Mouse (Mus musculus) erythroid progenitor cell, adult 5-6 weeks (primary cell): ENCODE results near the gene Atp1b1. TPM values are rescaled to one million over a fixed set of nuclear protein-coding genes. Genes with fewer than 3 reads are reported as not detected.

Experiments
- ATAC-seq: replicated peaks from 2 replicates; pipeline ENCODE4 v1.8.0; 2016; ENCODE audit warnings: moderate number of reproducible peaks, mild to moderate bottlenecking, moderate TSS enrichment, inconsistent platforms; ENCODE audit not compliant: poor library complexity, low FRiP score, severe bottlenecking
- total RNA-seq, 2 experiments: library from RNA; stranded (forward) in 1 of 2; stranded (reverse) in 1 of 2; fragments of 150-400 nt in 1 of 2; fragments of 186-747, 209-891 nt in 1 of 2; gene quantifications; 2 replicates each; pipeline versions ENCODE4 v1.2.3 to v1.2.4; 2015 to 2017; ENCODE audit warnings: low replicate concordance in 2 of 2

Atp1b1 gene
- total RNA-seq, 2 experiments from 2014 or later = 30.4 to 41.5 TPM

DNA sequence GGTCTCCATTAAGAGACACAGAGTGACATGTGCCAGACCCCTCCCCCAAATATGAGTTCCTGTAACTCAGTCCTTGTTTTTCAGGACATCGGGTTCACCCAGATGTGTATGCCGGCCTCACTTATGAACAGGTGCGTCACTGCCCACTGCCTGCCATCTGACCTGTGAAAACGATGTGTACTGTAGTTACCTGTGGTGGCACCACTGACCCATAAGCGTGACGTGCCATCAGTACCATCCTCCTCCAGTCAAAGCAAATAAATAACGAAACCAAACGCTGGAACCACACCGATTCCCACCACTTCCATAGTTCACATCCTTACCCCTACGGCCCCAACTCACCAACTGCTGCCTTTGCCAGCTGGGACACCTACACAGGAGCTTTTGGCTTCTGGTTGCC lies 11.6 kb downstream of the Atp1b1 start:
- ATAC-seq = no peak

DNA sequence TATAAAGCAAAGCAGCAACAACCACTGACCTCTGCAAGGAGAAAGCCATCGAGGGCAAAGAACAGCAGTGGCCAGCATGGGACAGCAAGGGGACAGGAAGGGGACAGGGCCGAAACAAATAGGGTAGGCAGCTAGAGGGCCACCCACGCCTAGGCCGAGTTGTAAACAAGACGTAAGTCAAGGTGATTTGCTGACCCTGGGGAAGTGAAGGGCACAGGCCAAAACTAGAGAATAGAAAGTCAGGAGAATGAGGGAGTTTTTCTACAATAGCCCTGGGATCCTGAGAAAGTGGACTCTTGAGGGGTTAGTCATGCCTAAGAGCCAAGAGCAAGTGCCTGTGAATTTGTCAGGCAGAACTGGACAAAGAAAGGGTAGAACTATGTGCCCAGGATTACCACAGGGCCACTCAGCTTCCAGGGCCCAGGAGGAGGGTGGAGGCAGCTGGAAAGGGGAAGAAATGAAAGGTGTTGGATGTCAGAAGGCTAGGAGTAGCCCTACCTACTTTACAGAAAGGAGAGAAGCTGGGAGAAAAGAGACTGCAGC lies 12.5 kb downstream of the Atp1b1 start:
- no peak for ATAC-seq

- ATAC-seq = no peak
Measured at GRCm38 (mm10) chr1:164441408-164441974, 16.7 kb downstream of the Atp1b1 start.

- no peak for ATAC-seq
Measured at GRCm38 (mm10) chr1:164440708-164441407, 17.3 kb downstream of the Atp1b1 start.

DNA sequence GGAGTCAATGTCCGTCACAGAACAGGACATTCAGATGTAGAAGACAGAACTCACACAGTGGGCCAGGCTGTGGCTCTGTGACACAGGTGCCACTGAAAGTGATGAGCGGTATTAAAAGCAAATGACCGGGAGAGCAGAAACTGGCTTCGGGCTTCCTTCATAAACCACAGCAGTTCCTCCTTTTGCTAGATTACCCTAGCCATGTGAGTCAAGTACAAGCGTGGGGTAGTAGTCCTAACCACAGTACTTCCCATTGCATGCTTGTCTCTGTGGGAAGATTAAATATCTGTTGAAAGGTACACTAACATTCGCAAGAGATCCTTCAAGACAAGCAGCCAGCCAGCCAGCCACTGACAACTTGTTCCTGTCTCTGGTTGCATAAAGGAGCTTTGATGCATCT lies 17.9 kb downstream of the Atp1b1 start:
- ATAC-seq = no peak

GRCm38 (mm10) chr1:164436749-164437148 lies 21.4 kb downstream of the Atp1b1 start:
- ATAC-seq = no peak

GRCm38 (mm10) chr1:164434049-164434448 lies 24.1 kb downstream of the Atp1b1 start:
- no peak for ATAC-seq

DNA sequence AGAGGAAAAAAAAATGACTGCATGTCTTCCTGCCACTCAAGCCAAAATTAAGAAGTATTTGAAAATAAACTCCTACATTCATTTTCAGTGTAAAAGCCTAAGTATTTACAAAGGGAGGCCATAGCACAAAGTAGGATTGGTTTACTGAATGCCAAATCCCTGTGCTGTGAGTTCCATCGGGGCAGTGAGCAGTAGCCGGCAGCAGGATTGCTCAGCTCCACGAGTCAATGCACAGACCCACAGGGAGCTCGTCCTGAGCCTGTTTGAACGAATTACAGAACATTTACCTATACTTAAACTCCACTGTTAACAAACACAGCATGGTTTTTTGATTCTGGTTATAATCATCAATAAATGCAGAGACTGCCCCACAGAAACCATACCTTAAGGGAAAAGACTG lies 25.5 kb downstream of the Atp1b1 start:
- no peak for ATAC-seq

GRCm38 (mm10) chr1:164428644-164429043 lies 29.5 kb downstream of the Atp1b1 start:
- ATAC-seq = no peak

- no peak for ATAC-seq
Measured at GRCm38 (mm10) chr1:164427777-164428176, 30.4 kb downstream of the Atp1b1 start.

- ATAC-seq = no peak
Measured at GRCm38 (mm10) chr1:164426227-164426626, 31.9 kb downstream of the Atp1b1 start.

DNA sequence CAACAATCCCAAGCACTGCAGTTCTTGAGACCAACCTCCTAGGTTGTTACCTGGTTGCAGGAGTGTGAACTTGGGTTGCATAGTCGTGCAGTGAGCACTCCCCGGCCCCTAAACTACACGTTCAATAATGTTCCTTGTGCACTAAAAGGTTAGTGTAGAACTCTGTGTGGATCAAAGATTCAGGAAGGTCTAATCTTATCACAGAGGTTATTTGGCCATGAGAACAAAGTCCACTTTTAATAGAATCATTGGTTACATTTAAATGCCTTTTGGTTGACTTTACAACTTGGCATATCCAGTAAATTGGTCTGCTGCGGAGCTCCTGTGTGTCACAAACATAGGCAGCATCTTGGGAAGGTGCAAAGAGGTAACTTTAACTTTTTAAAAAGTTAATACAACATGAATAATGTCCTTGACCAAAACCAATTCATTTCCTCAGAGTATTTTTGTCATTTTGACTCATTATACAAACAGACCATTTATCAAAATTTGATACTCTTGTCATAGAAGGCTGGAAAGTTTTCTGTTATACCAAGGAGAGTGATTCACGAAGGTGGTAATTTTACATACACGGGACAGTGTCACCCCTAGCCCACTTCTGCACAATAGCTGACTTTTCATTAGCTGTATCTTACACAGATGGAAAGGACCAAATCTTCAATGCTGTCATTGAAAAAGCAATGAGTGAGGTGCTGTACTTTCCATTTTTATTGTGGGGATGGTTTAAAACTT lies 37.4 kb downstream of the Atp1b1 start:
- ATAC-seq = no peak

DNA sequence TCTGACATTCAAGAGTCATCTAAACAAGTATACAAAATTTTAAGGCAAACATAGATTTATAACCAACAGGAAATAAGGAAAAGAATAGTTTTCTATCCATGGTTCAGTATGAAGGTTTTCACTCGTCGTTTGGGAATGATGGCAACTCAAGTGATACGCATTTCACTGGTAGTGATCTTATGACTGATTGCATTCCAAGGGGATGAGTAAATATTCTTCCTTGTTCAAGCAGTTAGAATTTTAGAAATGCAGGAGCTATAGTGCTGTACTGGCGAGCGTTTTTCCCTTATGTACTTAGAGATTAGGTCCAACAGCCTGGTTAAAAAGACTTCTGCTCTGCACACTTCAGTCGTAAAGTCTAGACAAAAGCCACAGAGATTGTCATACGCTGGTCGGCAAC lies 38.8 kb downstream of the Atp1b1 start:
- no peak for ATAC-seq

GRCm38 (mm10) chr1:164418320-164418719 lies 39.8 kb downstream of the Atp1b1 start:
- no peak for ATAC-seq

GRCm38 (mm10) chr1:164417604-164418003 lies 40.6 kb downstream of the Atp1b1 start:
- ATAC-seq = no peak

GRCm38 (mm10) chr1:164416692-164417394 lies 41.3 kb downstream of the Atp1b1 start:
- ATAC-seq = no peak

DNA sequence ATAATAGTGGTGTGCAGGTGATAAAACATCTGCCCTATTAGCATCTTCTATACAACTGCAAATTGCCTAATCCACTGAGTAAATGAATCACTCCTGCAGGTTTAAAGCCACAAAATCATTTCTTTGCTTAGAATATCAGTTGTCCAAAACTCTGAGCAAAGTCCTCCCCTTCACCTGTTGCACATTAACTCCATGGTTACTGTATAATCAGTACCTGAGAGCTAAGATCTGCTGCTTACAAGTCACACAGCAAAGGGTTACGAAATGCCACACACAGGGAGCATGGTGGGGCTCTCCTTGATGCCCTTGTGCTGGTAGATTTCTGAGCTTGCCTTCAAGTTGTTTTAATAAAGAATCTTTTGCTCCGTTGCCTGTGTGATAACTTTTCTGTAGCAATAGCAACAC lies 42.8 kb downstream of the Atp1b1 start:
- no peak for ATAC-seq

DNA sequence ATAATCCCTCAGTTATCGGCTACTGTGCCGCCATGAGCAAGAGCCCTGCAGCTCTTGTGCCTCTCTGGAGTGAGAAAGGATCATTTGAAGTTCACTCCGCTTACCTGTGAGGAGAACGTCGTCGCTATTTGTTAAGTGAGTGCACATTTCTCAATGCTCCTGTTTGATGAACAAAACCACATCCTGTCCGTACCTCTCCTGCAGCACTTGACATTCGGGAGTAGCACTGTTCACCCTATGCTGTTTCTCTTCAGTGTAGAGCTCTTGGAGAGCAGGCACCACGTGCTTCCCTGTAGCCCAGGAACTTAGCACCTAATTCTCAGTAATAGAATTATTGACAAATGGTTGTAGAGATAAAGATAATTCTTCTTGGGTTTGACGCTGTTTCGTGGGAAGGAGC lies 44.5 kb downstream of the Atp1b1 start:
- no peak for ATAC-seq

- ATAC-seq = no peak
Measured at GRCm38 (mm10) chr1:164412906-164413305, 45.2 kb downstream of the Atp1b1 start.

DNA sequence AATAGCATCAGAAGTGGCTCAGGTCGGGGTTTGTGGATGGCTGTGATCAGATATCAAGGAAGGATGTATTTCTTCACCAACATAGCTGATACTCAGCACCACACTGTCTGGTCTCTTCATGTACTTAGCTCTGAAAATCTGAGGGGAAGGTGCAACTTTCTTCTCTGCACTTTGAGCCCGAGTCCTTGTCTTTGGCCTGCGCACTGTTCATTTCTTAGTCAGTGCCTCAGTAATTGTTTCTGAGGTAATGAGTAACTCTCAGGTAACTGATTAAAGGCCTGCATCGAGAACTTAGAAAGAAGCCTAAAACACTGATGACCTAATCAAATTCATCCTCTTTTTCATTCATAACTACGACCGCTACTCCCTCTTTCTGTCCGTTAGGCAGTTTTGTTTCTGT lies 46.8 kb downstream of the Atp1b1 start:
- ATAC-seq = no peak
